Mouse (Mus musculus) embryonic fibroblast, embryonic 13.5 days (primary cell): ENCODE results near the gene Cacna1c. TPM values are rescaled to one million over a fixed set of nuclear protein-coding genes. Genes with fewer than 3 reads are reported as not detected.

ENCODE experiments used
- H3K27ac ChIP-seq: 2 replicates; pipeline ENCODE4 v1.5.1; 2012; ENCODE audit warnings: low read length, control low read depth, inconsistent platforms; ENCODE audit not compliant: insufficient read depth
- H3K4me1 ChIP-seq: 2 replicates; pipeline ENCODE4 v1.6.1; 2011; ENCODE audit warnings: low read length; ENCODE audit not compliant: control insufficient read depth, insufficient read depth
- H3K4me3 ChIP-seq: 2 replicates; pipeline ENCODE4 v1.5.1; 2011; ENCODE audit warnings: mild to moderate bottlenecking, control low read depth, low read length; ENCODE audit not compliant: insufficient read depth
- CTCF ChIP-seq: IDR thresholded peaks from 2 replicates; pipeline ENCODE4 v1.5.1; 2011; ENCODE audit warnings: mild to moderate bottlenecking, control low read depth, low read length, moderate library complexity, borderline replicate concordance; ENCODE audit not compliant: insufficient read depth
- POLR2A ChIP-seq: IDR thresholded peaks from 2 replicates; pipeline ENCODE4 v1.6.1; 2011; ENCODE audit warnings: low read depth, mild to moderate bottlenecking, control low read depth, low read length, moderate library complexity
- polyA plus RNA-seq: library from polyadenylated mRNA; stranded (reverse); fragments of >200 nt; gene quantifications from 2 replicates; pipeline ENCODE4 v1.2.4, GENCODE M21; 2011; ENCODE audit warnings: low read depth; ENCODE audit not compliant: missing spikeins, insufficient read length

Cacna1c gene
- polyA plus RNA-seq, 1 experiment, result 40.7 TPM

GRCm38 (mm10) chr6:119194601-119195000, 1.6 kb downstream of the Cacna1c start:
- no peak for TF ChIP-seq POLR2A
- no peak for TF ChIP-seq CTCF

GRCm38 (mm10) chr6:119194161-119194560, 2.1 kb downstream of the Cacna1c start:
- Histone ChIP-seq H3K4me1 (0 out of 2 replicates have a peak, but pooled peaks cover 3% of the 10 kb centered on the region), H3K4me3 (no peak overlapping the region), H3K27ac (no peak overlapping the region)
- no peak for TF ChIP-seq CTCF
- TF ChIP-seq POLR2A, result no peak

More at GRCm38 (mm10) chr6:119194601-119195000, 1.6 kb downstream of the Cacna1c start:
- Histone ChIP-seq H3K27ac (no peak overlapping the region), H3K4me1 (0 out of 2 replicates have a peak, but pooled peaks cover 3% of the 10 kb centered on the region), H3K4me3 (no peak overlapping the region)

GRCm38 (mm10) chr6:119193571-119194154, 2.6 kb downstream of the Cacna1c start:
- no peak overlapping the region for H3K4me3 ChIP-seq
- TF ChIP-seq POLR2A (no peak), CTCF (no peak)

GRCm38 (mm10) chr6:119191478-119191877, 4.7 kb downstream of the Cacna1c start:
- no peak overlapping the region for H3K4me3 ChIP-seq
- TF ChIP-seq POLR2A, result no peak
- no peak for TF ChIP-seq CTCF
- H3K4me1 ChIP-seq, result no peaks in the 10 kb centered on the region
- no peak overlapping the region for H3K27ac ChIP-seq

More at GRCm38 (mm10) chr6:119193571-119194154, 2.6 kb downstream of the Cacna1c start:
- 0 out of 2 replicates have a peak, but pooled peaks cover 1% of the 10 kb centered on the region for H3K4me1 ChIP-seq
- no peak overlapping the region for H3K27ac ChIP-seq

- H3K4me3 ChIP-seq, result no peak overlapping the region
Observed at GRCm38 (mm10) chr6:119187631-119188030, 8.6 kb downstream of the Cacna1c start.

GRCm38 (mm10) chr6:119186658-119187057, 9.6 kb downstream of the Cacna1c start:
- no peak for TF ChIP-seq POLR2A
- peak; percentile 28; the same call in 1 of the 2 replicates for TF ChIP-seq CTCF
- no peaks in the 10 kb centered on the region for H3K4me1 ChIP-seq
- H3K27ac ChIP-seq, result no peak overlapping the region
- H3K4me3 ChIP-seq, result no peak overlapping the region

More at GRCm38 (mm10) chr6:119187631-119188030, 8.6 kb downstream of the Cacna1c start:
- H3K4me1 ChIP-seq, result no peaks in the 10 kb centered on the region
- no peak overlapping the region for H3K27ac ChIP-seq
- TF ChIP-seq POLR2A (no peak), CTCF (no peak)

- no peak for TF ChIP-seq CTCF
- no peak for TF ChIP-seq POLR2A
- Histone ChIP-seq H3K27ac (no peak overlapping the region), H3K4me1 (no peaks in the 10 kb centered on the region), H3K4me3 (no peak overlapping the region)
Observed at GRCm38 (mm10) chr6:119183781-119184180, 12.4 kb downstream of the Cacna1c start.

GRCm38 (mm10) chr6:119182211-119182610, 14.0 kb downstream of the Cacna1c start:
- no peak for TF ChIP-seq POLR2A
- TF ChIP-seq CTCF, result no peak
- Histone ChIP-seq H3K4me3 (no peak overlapping the region), H3K27ac (no peak overlapping the region), H3K4me1 (no peaks in the 10 kb centered on the region)

- Histone ChIP-seq H3K4me3 (no peak overlapping the region), H3K4me1 (0 out of 2 replicates have a peak, but pooled peaks cover 3% of the 10 kb centered on the region), H3K27ac (no peak overlapping the region)
- no peak for TF ChIP-seq POLR2A
- TF ChIP-seq CTCF, result no peak
Observed at GRCm38 (mm10) chr6:119180188-119180587, 16.0 kb downstream of the Cacna1c start.

- no peak overlapping the region for H3K27ac ChIP-seq
- TF ChIP-seq POLR2A, result no peak
- no peak for TF ChIP-seq CTCF
- H3K4me3 ChIP-seq, result no peak overlapping the region
Observed at GRCm38 (mm10) chr6:119177101-119177500, 19.1 kb downstream of the Cacna1c start.

GRCm38 (mm10) chr6:119176103-119176502, 20.1 kb downstream of the Cacna1c start:
- 0 out of 2 replicates have a peak, but pooled peaks cover 3% of the 10 kb centered on the region for H3K4me1 ChIP-seq
- no peak overlapping the region for H3K27ac ChIP-seq
- TF ChIP-seq POLR2A (no peak), CTCF (no peak)
- no peak overlapping the region for H3K4me3 ChIP-seq

More at GRCm38 (mm10) chr6:119177101-119177500, 19.1 kb downstream of the Cacna1c start:
- 0 out of 2 replicates have a peak, but pooled peaks cover 3% of the 10 kb centered on the region for H3K4me1 ChIP-seq
